Mouse (Mus musculus) CD8-positive naive resting alpha-beta T cell, adult 2 months (primary cell): Measurements from ENCODE around the gene Angel2.

ENCODE experiments used
- DNase-seq, 2 experiments: peaks; one replicate each; pipeline ENCODE4 v3.0.0; 2022; ENCODE audit warnings: low read depth in 2 of 2, low spot score in 2 of 2

Gene Angel2

DNA sequence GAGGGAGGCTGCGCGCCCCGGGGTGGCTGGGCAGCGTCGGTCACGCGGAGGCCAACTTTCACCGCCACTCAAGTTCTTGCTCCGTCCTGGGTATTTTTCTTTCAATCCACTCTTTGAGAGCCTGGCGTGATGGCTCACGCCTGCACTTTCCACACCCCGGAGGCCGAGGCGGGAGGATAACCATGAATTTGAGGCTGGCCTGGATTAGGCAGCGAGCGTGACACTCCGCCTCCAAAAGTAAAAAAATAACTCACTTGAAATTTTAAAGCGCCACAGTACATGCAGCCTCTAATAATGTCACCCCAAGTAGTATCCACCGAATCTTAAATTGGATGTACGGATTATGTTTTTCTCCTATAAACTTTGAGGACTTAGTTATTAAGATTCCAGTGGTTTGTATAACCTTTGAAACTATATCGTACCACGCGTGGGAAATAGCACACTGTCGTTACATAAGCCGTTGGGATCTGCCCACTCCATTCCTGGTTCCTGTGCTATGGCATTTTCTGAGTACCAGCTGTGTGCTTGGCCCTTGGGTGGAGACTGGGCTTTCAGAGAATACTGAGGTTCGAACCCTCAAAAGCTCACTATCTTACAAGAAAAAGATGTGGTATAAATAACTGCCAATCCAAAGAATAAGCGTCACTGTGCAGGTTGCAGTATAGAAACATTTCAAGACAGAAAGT lies 4.2 kb downstream of the Angel2 start:
- peak; percentile 23 to 30 for DNase-seq

DNA sequence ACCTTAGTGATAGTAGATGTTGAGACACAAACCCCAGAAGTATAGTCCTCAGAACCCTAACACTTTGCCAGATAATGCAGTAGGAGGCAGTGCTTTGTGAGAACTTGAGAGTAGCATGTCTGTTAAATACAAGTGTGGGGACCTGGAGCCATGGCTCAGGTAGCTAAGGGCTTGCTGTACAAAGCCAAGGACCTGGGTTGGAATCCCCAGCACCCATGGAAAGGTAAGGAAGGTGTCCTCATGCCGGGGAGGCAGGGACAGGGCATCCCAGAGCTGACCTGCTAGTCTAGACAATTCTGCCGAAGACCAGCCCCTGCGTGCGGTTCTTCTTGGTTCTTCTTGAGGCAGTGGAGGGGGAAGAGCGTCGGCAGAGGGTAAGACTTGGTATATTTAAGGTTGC lies 5.3 kb downstream of the Angel2 start:
- no peak for DNase-seq

DNA sequence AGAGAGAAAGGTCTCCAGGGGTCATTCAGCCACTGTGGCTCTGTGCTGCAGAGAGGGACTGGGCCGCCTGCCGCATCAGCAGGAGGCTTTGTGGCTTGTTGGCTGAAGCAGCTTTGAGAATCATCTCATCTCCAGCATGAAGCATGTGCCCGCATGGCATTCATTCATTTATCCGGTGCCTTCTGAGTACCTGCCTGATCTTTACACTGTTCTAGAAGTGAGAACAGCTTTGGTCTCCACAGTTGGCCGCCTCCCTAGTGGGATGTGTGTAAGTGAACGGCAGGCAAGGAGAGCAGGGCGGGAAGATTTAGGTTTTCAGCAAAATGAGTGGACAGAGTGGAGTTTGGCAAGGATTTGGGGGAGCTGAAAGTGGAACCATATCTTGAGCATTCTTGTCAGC lies 14.9 kb downstream of the Angel2 start:
- DNase-seq = no peak

DNA sequence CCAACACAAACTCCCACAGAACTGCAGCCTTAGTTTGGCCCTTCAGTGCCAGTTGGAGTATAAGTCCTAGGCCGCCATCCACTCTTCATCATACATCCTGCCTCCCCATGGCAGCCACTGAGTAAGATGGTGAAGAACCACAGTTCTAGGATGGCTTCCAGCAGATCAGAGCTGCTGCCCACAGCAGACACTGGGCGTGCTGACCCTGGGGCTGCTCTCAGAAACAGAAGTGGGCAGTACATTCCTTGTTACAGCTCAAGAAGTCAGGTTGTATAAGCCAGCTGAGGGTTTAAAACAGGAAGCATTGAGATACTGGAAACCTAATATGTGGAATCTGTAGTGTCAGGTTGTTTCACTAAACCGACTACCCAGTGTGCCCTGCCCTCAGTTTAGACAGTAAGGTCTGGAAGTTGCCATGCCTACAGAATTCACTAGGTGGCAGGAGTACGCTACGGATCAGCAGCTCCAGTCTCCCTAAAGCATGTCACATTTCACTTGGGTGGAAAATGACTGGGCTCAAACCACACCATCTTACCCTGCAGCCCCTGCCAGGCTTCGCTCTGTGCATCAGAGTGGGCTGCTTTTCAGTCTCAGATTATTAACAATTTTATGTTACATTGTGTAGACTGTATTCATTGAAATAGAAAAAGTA lies 19.3 kb downstream of the Angel2 start:
- peak; percentile 27 to 53 for DNase-seq

DNA sequence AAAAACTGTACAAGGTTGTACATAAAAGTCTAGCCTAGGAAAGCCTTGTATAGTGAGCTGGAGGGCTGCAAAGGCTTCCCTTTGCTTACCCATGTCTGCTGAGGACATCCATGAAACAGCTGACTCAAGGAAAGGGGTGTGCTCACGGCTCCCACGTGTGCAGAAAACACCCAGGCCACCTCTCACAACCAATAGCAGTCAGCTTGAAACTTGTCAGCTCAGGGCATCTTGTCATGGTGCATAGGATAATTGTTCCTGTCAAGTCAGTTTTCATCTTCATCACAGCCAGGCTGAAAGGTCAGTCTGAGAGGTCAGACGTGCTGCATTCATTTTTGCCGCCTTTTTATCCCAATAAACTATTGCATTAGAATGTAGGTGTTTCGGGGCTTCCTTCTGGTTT lies 23.1 kb downstream of the Angel2 start:
- no peak for DNase-seq

DNA sequence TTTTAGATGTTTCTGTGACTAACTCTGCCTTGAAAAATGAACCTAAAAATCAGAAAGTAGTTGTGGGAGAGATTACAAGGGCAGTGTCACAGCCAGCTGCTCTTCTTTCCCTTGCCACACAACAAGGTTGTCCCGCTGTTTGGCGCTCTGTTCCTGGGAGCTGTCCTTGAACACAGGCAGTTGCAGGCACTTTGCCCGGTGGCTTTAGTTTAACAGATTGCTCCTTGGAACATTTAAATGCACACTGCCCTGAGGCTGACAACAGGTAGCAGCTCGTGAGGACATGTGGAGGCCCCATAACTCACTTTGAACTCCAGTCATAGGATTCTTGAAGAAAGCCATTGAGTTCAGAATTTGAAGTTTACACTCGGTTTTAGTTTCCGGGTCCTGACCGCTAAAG lies 23.5 kb downstream of the Angel2 start:
- no peak for DNase-seq

DNA sequence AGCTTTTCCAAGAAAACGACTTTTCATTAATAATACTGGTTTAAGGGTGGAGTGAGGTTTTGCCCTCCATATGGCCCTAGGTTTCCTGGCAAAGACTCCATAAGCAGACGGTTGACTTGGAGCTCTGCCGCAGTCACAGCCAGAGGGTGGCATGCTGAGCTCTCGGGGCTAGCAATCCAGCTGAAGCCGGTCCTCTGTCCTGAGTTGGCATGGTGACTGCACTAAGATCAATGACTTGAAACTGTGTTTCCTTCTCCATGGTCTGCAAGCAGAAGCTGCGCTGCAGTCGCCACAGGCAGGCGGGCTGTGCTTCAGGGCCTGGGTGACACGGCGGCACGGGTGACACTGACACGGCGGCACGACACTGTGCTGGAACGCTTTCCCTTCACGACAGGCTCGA lies 23.9 kb downstream of the Angel2 start:
- no peak for DNase-seq

DNA sequence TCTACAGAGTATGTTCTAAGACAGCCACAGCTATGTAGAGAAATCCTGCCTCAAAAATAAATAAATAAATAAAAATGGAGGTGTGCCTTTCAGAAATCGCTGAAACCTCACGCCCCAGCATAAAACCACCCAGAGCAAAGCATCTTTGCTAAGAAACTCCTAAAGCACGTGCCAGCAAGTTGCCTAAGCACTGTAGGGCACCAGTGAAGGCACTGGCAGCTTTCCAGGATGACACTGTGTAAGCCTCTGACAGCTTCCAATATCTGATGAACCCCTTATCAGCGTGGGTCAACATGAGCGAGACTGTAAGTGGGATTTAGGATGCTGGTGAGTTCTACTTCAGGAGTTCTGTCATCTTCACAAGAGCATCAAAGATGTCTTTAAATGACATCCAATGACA lies 26.1 kb downstream of the Angel2 start:
- no peak for DNase-seq

DNA sequence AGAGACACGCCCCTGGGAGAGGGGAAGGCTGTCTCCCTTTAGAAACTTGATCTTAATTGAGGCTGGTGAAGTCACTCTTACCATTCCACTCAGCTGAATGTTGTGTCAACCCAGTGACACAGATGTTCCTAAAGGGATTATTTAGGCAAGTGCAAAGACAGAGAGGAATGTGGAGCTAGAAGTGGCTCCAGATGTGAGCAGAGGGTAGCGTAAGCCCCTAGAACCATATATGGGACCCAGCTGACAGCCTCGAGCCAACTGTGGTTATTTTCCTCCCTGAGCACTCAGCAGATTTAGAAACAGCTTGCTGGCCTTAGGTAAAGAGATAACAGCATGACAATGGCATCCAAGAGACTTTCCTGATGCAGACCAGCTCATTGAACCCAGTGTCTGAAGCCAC lies 28.1 kb downstream of the Angel2 start:
- DNase-seq = no peak

DNA sequence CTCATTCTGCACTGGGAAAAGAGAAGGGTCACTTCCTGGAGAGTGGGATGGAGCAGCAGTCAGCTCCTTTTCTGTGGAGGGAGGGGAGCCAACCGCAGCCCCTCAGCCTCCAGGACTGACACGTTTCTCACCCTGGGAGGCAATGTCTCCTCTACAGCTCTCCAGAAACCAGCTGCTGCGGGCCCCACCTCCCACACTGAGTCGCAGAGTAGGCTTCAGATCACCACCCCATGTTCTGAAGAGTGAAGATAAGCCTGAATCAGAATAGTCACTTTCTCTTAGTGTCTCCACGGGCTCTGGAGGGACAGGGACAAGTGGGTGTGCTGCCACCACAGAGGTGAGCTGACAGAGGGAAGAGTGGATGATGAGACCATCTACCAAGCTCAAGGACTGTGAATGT lies 33.9 kb downstream of the Angel2 start:
- no peak for DNase-seq

DNA sequence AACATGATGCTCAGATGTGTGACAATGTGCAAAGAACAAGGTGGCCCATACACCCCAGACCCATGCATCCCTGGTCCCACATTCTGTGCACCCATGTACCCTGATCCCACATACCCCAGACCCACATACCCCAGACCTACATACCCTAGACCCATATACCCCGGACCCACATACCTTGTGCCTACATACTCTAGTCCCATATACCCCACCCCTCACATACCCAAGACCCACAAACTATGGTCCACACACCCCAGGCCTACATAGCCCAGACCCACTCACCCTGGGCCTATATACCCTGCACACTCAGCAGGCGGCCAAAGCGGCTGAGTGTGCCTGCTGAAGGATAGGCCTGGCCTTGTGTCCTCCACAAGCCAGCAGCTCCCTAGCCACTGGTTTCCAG lies 37.8 kb downstream of the Angel2 start:
- no peak for DNase-seq

DNA sequence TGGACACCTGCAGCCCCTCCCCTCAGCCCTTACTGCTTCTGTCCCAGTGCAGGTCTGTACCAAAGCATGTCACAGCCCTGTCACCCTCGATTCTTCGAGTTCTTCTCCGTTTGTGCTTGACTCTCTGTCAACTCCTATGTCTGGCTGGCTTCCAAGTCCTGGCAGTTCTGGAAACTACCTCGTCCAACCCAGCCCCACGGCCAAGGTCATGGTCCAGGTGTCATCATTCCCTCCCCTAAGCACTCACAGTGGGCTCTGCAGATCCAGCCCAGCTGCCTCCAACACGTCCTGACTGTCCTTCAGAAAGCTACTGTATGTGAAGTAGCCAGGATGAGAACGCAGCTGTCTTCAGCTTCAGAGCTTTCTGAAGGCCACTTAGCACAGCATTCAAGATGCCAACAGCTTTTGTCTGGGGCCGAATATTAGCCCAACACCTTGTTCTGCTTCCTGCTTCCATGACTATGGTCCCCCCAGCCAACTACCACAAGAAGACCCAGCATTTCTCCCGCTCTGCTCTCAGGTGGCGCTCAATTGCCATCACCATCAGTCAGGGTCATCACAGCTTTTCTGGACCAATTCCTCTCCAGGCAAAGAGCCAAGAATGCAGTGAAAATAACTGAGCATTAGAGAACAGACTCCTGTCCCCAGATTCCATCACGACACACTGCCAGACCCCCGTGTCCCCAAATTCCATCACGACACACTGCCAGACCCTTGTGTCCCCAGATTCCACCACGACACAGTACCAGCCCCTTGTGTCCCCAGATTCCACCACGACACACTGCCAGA lies 40.3 kb downstream of the Angel2 start:
- DNase-seq = no peak

DNA sequence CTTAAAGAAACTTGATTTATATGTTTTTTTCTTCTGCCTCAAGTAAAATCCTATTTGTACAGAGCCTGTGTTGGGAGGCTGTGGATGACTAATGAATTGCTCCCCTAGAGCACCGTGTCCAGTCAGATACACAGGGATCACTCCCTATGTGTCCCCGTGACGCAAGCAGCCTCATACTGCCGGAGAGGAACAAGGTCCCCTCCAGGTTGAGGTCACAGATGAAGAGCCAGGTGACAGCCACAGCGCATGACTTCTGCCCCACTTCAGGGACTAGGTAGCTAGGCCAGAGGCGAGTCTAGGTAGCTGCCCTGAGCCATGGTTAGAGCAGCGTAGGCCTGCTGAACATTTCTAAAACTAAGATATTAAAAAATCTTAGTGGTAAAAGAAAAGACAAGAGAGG lies 43.1 kb downstream of the Angel2 start:
- no peak for DNase-seq

DNA sequence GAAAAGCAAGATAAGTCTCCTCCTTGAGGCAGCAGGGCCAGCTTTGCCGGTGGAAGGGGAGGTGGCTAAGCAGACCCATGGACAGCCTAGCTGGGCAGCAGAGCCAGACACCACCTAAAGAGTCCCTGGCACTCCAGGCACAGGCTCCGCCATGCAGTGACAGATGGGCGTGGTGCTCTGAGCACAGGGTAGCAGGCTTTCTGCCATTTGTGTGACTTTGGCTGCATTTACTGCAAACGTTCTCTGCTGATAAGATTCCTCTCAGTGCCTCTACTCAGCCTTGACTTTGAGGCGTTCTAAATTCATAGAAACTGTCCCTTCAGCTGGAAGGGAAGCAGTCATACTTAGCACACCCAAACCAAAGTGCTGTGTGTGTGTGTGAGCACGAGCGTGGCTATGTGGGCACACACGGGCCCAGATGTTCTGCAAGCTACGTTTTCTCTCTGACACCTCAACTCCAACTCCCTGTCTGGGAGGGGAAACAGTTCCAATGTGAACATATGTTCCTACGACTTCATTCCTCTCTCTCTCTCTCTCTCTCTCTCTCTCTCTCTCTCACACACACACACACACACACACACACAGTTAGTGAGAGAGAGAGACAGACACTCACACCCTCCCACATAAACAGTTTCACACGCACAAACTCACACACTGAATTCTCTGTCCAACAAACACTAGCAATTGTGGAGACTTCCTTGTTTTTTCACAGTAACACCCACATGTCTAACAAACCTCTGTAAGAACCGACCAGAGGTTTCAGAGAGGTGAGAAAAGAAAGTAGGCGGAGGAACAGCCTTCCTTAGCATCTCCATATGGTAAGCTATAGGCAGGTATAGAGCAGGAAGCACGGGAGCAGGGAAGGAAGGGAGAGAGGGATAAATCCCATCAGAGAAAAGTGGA lies 47.0 kb downstream of the Angel2 start:
- DNase-seq = no peak

DNA sequence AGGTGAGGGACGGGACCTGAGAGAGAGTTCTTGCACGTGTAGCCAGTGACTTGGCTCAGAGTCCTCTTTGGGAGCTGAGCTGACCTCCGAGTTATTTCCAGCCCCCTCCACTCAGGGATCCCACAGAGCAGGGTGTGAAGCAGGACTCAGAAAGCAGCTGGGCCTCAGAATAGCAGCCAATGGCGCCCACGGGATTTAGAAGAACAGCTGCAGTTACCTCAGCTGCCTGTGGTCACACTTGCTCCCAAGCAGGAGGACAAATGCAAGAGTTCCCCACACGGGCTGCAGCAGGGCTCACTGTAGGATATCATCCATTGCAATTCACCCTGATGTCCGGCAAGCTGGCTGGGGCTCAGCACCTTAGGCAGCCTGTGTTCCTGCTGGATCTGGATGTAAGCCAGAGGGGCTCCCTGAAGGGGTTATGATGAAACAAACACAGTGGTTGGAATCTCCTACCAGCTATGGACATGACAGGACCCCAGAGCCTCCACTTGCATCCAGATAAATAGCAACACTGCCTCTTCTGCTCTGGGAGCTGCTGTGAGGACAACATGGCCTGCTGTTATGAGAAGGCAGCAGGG lies 47.8 kb downstream of the Angel2 start:
- DNase-seq = no peak

DNA sequence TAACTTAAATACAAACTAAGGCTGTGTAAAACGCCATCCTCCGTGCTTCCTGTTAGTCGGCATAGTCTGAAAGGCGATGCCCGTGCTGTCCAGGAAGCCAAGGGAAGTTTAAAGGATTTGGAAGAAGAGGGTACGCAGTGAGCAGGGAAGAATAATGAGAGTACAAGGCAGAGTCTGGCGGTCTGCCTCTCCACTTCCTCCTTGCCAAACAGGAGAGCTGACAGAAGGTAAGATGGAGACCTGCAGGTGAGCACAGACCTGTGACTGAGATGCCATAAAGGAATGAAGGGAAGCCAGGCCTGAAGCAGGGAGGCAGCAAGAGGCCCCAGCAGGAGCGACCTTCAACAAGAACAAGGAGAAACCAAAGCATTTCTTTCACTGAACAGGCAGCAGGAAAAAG lies 49.3 kb downstream of the Angel2 start:
- DNase-seq = no peak

DNA sequence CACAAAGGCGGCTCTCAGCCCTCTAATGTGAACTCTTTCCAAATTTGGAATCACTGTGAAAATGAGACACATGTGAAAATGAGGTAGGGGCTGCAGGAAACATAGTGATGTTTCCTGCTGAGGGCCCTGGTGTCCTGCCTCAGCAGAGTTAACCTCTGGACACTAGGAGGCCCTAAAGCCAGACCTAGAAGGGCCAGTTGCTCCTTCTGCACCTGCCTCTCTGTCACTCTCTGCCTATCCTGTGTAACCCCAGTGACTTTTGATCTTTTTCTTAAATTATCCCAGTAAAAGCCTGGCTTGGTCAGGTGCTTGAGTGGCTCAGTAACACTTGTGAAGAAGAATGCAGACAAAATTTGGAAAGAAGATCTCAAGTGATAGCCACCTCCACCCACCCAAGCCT lies 49.9 kb downstream of the Angel2 start:
- no peak for DNase-seq

DNA sequence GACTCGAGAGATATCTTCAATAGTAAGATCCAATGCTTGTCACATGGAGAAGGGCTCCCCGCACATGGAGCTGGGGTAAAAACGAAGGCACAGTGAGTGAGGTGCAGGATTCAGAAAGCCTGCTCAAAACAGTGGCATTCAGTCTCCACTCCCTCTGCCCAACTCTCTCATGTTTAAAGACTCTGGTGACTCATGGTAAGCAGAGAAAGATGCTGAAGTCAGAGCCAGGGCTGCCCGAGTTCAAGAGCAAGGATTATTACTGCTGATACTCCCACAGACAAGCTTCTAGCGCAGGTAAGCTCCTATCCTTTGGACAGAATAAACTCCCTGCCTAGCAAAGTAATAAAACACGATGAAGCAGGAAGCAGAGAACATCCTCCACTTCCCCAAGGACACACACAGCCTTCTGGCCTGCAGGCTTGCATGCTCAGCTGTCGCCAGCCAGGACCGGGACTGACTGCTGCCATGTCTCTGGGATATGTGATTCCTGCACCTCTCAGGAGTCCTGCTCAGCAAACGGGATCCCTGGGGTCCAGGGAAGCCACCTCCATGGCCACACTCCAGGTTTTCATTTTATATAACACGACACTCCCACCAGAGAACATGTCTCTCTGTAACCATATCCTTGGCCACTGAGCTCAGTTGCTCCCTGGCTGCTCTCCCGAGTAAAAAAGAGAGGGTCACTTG lies 52.1 kb downstream of the Angel2 start:
- no peak for DNase-seq

DNA sequence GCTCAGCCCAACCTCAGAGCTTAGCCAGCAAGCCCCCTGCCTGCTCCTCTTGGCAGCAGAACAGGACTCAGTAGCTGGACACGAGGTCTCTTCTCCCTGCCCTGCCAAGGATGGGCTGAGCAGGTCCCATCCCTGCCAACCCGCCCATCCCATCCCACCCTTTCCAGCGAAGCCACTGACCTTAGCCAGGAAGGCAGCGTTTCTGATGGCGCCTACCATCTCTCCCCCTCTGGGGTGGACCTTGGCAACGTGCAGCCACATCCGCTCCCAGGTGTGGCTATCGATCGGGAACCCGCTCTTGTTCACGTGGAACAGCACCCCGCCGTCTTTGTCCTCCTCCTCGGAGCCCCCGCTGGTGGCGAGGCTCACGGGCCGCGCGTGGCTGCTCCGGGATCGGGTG lies 53.1 kb downstream of the Angel2 start:
- no peak for DNase-seq

DNA sequence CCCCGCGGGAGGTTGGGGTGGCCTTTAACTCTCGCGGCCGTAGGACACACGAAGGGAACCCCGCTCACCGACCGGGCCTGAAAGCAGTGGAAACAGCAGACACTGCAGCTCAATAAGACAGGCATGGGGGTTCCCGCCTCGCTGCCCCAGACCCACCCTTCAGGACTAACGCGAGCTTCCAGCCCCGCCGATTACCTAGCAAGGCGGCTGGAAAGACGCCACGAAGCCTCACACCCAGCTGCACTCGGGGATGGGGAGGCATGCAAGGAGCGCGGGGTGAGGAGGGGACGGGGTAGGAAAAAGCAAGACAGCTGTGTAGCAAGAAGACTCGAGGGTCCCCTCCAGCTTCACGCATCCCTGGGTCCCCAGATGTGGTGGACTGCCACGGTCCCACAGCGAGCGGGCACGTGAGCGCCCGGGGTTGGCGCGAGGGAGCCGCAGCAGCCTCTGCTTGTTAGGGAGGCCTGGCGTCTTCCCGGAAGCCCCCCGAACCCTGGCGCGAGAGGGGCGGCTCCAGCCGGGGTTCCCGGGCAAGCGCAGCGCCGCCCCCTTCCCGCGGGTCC lies 53.7 kb downstream of the Angel2 start:
- peak in 1 of 2 experiments; percentile 1 for DNase-seq
